Mouse (Mus musculus): ENCODE data around the gene Gm20431. TPM values are rescaled to one million over a fixed set of nuclear protein-coding genes. Genes with fewer than 3 reads are reported as not detected.

The Gm20431 gene
- polyA plus RNA-seq (2017; shearing (Covaris generic)): 19.2 TPM

DNA sequence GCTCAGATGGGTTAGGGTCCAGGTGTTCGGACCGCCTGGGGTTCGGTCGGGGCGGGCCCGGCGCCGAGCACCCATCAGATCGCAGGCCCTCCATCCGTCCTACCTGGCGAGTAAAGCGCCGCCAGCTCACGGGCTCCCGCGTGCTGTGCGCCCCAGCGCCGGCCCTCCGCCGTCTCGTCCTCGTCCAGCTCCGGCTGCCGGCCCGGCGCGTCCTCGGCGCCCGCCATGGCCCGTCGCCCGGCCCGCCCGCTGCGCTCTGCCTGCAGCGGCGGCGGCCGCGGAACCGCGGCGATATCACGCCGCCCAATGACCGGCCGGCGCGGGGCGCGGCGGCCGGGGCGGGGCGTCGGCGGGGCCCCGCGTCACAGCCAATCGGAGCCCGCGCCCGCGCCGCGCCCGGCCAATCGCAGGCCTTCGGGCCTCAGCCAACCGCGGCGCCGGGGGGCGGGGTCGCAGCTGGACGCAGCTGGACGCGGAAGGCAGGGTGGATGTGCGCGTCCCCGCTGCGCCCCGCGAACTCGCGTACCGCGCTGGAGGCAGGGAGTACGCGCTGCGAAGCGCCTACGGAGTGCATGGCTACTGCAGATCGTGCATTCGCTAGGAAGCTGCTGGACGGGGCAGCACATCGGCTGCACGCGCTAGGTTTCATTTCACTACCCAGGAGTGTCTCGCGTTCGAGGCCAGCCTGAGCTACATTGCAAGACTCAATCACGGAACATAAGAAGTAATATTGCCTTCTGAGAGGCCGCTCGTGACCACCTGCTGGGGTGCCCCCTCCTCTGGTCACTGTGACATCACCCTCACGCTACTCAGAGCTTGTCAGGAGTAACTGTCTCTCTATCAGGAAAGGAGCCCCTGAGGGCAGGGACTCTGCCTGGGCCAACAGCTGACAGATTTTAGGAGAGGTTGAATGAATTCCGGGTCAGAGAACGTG, at the start of gene Gm20431:
Gm20431 (minus strand) TSS at position 227 of the 934 bp plus-strand sequence.

GRCm38 (mm10) chr2:167689501-167690218, 28.4 kb upstream of the Gm20431 start, which contains the start of gene Tmem189:
TSS of gene Tmem189 (minus strand) at chr2:167689822.

DNA sequence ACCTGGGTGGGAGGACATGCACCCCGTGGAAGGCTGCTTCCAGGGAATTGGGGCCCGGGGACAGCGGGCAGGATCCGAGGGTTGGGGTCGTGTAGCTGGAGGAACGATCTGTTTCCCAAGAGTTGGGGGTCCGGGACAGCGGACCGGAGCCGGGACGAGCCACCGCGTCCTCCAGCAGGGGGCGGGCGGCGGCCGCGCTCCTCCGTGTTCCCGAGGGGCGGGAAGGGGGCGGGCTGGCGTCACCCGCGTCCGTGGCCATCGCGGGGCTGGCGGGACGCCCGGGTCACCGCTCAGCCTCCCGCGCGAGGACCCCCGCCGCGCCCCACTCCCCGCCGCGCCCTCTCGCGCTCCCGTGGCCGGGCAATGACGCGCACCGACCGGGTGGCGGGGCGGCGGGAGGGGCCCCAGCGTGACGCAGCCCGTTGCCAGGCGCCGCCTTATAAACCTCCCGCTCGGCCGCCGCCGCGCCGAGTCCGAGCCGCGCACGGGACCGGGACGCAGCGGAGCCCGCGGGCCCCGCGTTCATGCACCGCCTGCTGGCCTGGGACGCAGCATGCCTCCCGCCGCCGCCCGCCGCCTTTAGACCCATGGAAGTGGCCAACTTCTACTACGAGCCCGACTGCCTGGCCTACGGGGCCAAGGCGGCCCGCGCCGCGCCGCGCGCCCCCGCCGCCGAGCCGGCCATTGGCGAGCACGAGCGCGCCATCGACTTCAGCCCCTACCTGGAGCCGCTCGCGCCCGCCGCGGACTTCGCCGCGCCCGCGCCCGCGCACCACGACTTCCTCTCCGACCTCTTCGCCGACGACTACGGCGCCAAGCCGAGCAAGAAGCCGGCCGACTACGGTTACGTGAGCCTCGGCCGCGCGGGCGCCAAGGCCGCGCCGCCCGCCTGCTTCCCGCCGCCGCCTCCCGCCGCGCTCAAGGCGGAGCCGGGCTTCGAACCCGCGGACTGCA, 27.5 kb upstream of the Gm20431 start, which contains the start of gene Cebpb:
Cebpb (plus strand) TSS at position 418 of the 954 bp plus-strand sequence.

GRCm38 (mm10) chr2:167631591-167632448, 29.5 kb downstream of the Gm20431 start, which contains the start of gene Ube2v1:
TSS of gene Ube2v1 (minus strand) at chr2:167632095.

Other genes with a start within 250 kb of the Gm20431 start
- gene Slc9a8, start 239.8 kb downstream of the Gm20431 start, polyA plus RNA-seq (2017; shearing (Covaris generic)): 53.3 TPM
- gene Rnf114, start 168.9 kb downstream of the Gm20431 start, polyA plus RNA-seq (2017; shearing (Covaris generic)): 246 TPM
- gene Spata2, start 168.6 kb downstream of the Gm20431 start, polyA plus RNA-seq (2017; shearing (Covaris generic)): 54.8 TPM
- gene Snai1, start 123.3 kb downstream of the Gm20431 start, polyA plus RNA-seq (2017; shearing (Covaris generic)): not detected
- 194 TPM for gene Ube2v1, start 29.4 kb downstream of the Gm20431 start, polyA plus RNA-seq (2017; shearing (Covaris generic))
- 56.4 TPM for gene Cebpb, start 27.4 kb upstream of the Gm20431 start, polyA plus RNA-seq (2017; shearing (Covaris generic))
- 109 TPM for gene Tmem189, start 28.3 kb upstream of the Gm20431 start, polyA plus RNA-seq (2017; shearing (Covaris generic))

All from naive thymus-derived CD4-positive, alpha-beta T cell, adult 5 months (primary cell).